8 mouse cellular contexts compared by ENCODE assay signal in genomic region chr2:33544203-33544762, GRCm38 (mm10).
DNase-seq lines count a peak whose midpoint lies in the region; ATAC-seq and TF ChIP-seq lines count a peak whose summit lies in the region.

No protein-coding gene starts in this region.

- no peak for TF ChIP-seq EP300 in liver, postnatal 0 days (IDR thresholded peaks at IDR 0.05; ENCODE audit: low read depth)

- H3K27me3 ChIP-seq in lung, embryonic 16.5 days (ENCODE audit: control insufficient read depth, insufficient read depth, low read depth, low read length): peaks cover 41% of the 10 kb centered on the region
- peaks cover 34% of the 10 kb centered on the region for H3K27me3 ChIP-seq in hindbrain, embryonic 13.5 days
- peaks cover 47% of the 10 kb centered on the region for H3K27me3 ChIP-seq in liver, postnatal 0 days (ENCODE audit: insufficient read depth, low read length)

- WGBS in lung, embryonic 16.5 days: 2% methylated on average over 28 of the region's 43 CpGs
- WGBS in hindbrain, embryonic 13.5 days: under 1% methylated on average over 36 of the region's 43 CpGs
- 3% methylated on average over 38 of the region's 43 CpGs for WGBS in liver, postnatal 0 days (ENCODE audit: insufficient replicate concordance)

- TF ChIP-seq CTCF in liver, postnatal 0 days (IDR thresholded peaks at IDR 0.05; ENCODE audit: low read depth): no peak

- no peaks in the 10 kb centered on the region for H3K9me3 ChIP-seq in lung, embryonic 16.5 days (ENCODE audit: control insufficient read depth, low read length)
- H3K9me3 ChIP-seq in hindbrain, embryonic 13.5 days: no peaks in the 10 kb centered on the region
- no peaks in the 10 kb centered on the region for H3K9me3 ChIP-seq in liver, postnatal 0 days (ENCODE audit: low read length)

- H3K9ac ChIP-seq in lung, embryonic 16.5 days (ENCODE audit: low read length): peak overlapping the region; percentile 58
- peak overlapping the region; percentile 79 for H3K9ac ChIP-seq in hindbrain, embryonic 13.5 days
- no peak overlapping the region for H3K9ac ChIP-seq in liver, postnatal 0 days (replicated peaks)

- H3K27ac ChIP-seq in lung, embryonic 16.5 days (ENCODE audit: low read length): no peak overlapping the region
- peak overlapping the region; percentile 94 for H3K27ac ChIP-seq in hindbrain, embryonic 13.5 days
- no peak overlapping the region for H3K27ac ChIP-seq in liver, postnatal 0 days (ENCODE audit: low read depth)

- H3K4me1 ChIP-seq in lung, embryonic 16.5 days (replicated peaks; ENCODE audit: control insufficient read depth, insufficient read depth, low read length): peaks cover 19% of the 10 kb centered on the region
- H3K4me1 ChIP-seq in hindbrain, embryonic 13.5 days (replicated peaks): peaks cover 46% of the 10 kb centered on the region
- H3K4me1 ChIP-seq in liver, postnatal 0 days (ENCODE audit: insufficient read depth): peaks cover 6% of the 10 kb centered on the region

- peak overlapping the region; percentile 56 for H3K4me3 ChIP-seq in lung, embryonic 16.5 days (ENCODE audit: low read length)
- peak overlapping the region; percentile 47 for H3K4me3 ChIP-seq in hindbrain, embryonic 13.5 days
- H3K4me3 ChIP-seq in liver, postnatal 0 days (ENCODE audit: low read depth, low read length): peak overlapping the region; percentile 32

- no peaks in the 10 kb centered on the region for H3K36me3 ChIP-seq in lung, embryonic 16.5 days (ENCODE audit: control insufficient read depth, insufficient read depth, low read length)
- H3K36me3 ChIP-seq in hindbrain, embryonic 13.5 days: no peaks in the 10 kb centered on the region
- no peaks in the 10 kb centered on the region for H3K36me3 ChIP-seq in liver, postnatal 0 days (replicated peaks; ENCODE audit: insufficient read depth, low read length)

- peak overlapping the region; percentile 94 for H3K4me2 ChIP-seq in lung, embryonic 16.5 days (ENCODE audit: low read depth, low read length)
- peak overlapping the region; percentile 82 for H3K4me2 ChIP-seq in hindbrain, embryonic 13.5 days
- H3K4me2 ChIP-seq in liver, postnatal 0 days (ENCODE audit: low read depth, low read length): peak overlapping the region; percentile 52

- DNase-seq in lung, postnatal 25 days (ENCODE audit: low spot score): no peak
- DNase-seq in embryo, embryonic 9.5 days (ENCODE audit: extremely low spot score): peak; percentile 38
- no peak for DNase-seq in liver, postnatal 0 days
- DNase-seq in testis, postnatal 10 days (ENCODE audit: low spot score): peak; percentile 49
- DNase-seq in T-cell, adult 2 months (ENCODE audit: low spot score): no peak
- DNase-seq in right cerebral cortex, postnatal 14 days: no peak

- ATAC-seq in lung, embryonic 16.5 days (ENCODE audit: low read depth): peak; percentile 59
- ATAC-seq in hindbrain, embryonic 13.5 days (ENCODE audit: low FRiP score): 0 out of 2 replicates have a peak, but pooled peaks have one; percentile 10
- no peak for ATAC-seq in liver, postnatal 0 days

Comparison
In these comparisons a context has a peak if more than half of its experiments do, and no peak if none do; other contexts are left out.
1. DNase-seq: peak in embryo, embryonic 9.5 days (single experiment) and testis, postnatal 10 days (single experiment); none in lung, postnatal 25 days (single experiment), liver, postnatal 0 days (single experiment), T-cell, adult 2 months (single experiment) and right cerebral cortex, postnatal 14 days (single experiment).
2. Peak in every context shown above with its lines, with median percentiles within 50 percentile points of each other: H3K4me2 ChIP-seq and H3K4me3 ChIP-seq.